Mouse (Mus musculus) lung, postnatal 0 days (tissue): ENCODE measurements around the gene Nodal.

ENCODE experiments used
- CTCF ChIP-seq: IDR thresholded peaks from 2 replicates; pipeline ENCODE4 v1.5.1; 2016; ENCODE audit warnings: antibody characterized with exemption, mild to moderate bottlenecking
- EP300 ChIP-seq: IDR thresholded peaks from 2 replicates; pipeline ENCODE4 v1.6.1; 2016; ENCODE audit warnings: antibody characterized with exemption, mild to moderate bottlenecking, control low read depth

DNA sequence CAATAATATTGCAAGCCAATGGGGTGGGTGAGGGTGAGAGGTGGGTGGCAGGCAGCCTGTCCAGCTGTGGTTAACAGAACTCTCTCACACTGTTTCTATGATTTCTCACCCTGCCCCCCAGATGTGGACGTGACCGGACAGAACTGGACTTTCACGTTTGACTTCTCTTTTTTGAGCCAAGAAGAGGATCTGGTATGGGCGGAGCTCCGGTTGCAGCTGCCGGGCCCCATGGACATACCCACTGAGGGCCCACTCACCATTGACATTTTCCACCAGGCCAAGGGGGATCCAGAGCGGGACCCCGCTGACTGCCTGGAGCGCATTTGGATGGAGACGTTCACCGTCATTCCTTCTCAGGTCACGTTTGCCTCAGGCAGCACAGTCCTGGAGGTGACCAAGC, 5.1 kb downstream of the Nodal start:
- TF ChIP-seq CTCF = no peak
- no peak for TF ChIP-seq EP300
